Comparison of ENCODE assay signal across 8 mouse cellular contexts in the genomic region with DNA sequence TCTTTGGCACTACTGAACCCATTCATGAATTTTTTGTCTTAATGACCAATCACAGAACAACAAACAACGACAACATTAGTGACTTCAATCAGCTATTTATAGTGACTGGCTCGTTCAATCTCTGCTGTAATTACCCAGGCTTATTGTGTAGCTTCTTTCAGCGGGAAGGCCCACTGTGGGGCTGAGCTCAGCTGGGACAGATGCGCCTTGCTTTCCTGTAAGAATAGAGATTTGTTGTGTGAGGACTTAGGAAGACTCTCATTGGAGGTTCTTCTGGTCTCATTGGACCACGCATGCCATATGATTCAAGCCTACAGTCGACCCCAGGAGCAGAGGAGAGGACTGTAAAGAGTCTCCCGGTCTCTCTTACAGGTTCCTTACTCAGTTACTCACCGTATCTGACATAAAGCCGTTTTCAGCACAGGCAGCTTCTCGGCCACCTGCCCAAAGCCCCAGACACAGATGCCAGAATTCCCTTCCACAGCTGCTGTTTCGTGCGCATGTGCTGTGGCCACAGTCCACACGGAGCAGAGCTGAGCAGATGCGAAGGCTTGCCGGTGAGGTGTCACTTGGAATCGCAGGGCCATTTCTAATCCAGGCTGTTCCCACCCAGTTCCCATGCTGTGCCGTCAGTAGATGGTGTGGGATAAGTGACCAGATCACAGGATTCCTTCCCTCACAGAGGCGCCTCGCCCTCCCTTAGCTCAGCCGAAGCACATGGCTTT.
DNase-seq lines count a peak whose midpoint lies in the region; ATAC-seq and TF ChIP-seq lines count a peak whose summit lies in the region.

No protein-coding gene starts in this region.

- no peaks in the 10 kb centered on the region for H3K9me3 ChIP-seq in neural tube, embryonic 11.5 days (ENCODE audit: control insufficient read depth, low read length)

- H3K4me1 ChIP-seq in neural tube, embryonic 11.5 days (ENCODE audit: control insufficient read depth, insufficient read depth, low read length): no peaks in the 10 kb centered on the region
- H3K4me1 ChIP-seq in thymus, adult 2 months (replicated peaks; ENCODE audit: control insufficient read depth, insufficient read depth, low read length): peaks cover 8% of the 10 kb centered on the region

- DNase-seq in neural tube, embryonic 11.5 days (ENCODE audit: low spot score): peak; percentile 17
- DNase-seq in neural tube, embryonic 10.5 days (ENCODE audit: extremely low spot score, low spot score): no peak
- peak; percentile 64 to 70 for DNase-seq in gastrocnemius, postnatal 36 days
- DNase-seq in left cerebral cortex, postnatal 36 days (ENCODE audit: low spot score in 2 of 2): peak; percentile 41 to 51
- peak; percentile 51 for DNase-seq in retina, embryonic 14.5 days (ENCODE audit: low spot score)
- DNase-seq in spleen, postnatal 10 days (ENCODE audit: low spot score in 2 of 2): no peak
- no peak for DNase-seq in thymus, postnatal 36 days
- no peak for DNase-seq in thymus, adult 2 months

- no peak overlapping the region for H3K9ac ChIP-seq in neural tube, embryonic 11.5 days (ENCODE audit: low read length)

- no peak overlapping the region for H3K4me2 ChIP-seq in neural tube, embryonic 11.5 days (ENCODE audit: low read depth)

- H3K27me3 ChIP-seq in neural tube, embryonic 11.5 days (ENCODE audit: control insufficient read depth, insufficient read depth, low read length): no peaks in the 10 kb centered on the region
- no peaks in the 10 kb centered on the region for H3K27me3 ChIP-seq in thymus, adult 2 months (ENCODE audit: control insufficient read depth, insufficient read depth, low read length)

- H3K36me3 ChIP-seq in neural tube, embryonic 11.5 days (ENCODE audit: control insufficient read depth, insufficient read depth, low read length): no peaks in the 10 kb centered on the region
- H3K36me3 ChIP-seq in thymus, adult 2 months (ENCODE audit: control insufficient read depth, insufficient read depth, low read length): no peaks in the 10 kb centered on the region

- no peak for TF ChIP-seq POLR2A in thymus, adult 2 months (IDR thresholded peaks at IDR 0.05; ENCODE audit: control insufficient read depth, extremely low read depth, insufficient read depth, low read length, poor library complexity)

- no peak for TF ChIP-seq CTCF in thymus, adult 2 months (IDR thresholded peaks at IDR 0.05; ENCODE audit: borderline replicate concordance, control insufficient read depth, extremely low read depth, insufficient read depth, low read length, poor library complexity)

- H3K27ac ChIP-seq in neural tube, embryonic 11.5 days (ENCODE audit: low read depth, low read length): no peak overlapping the region
- no peak overlapping the region for H3K27ac ChIP-seq in thymus, adult 2 months (ENCODE audit: control insufficient read depth, insufficient read depth, low read length)

- intact Hi-C loops in gastrocnemius, postnatal 36 days (cut with DNase I): loop anchor here (10.0 kb wide), 2 partner anchors 225 to 1105 kb away; no protein-coding TSS in a partner anchor
- intact Hi-C loops in left cerebral cortex, postnatal 36 days (cut with DNase I): no loop called here

- 71% methylated on average over 20 of the region's 20 CpGs for WGBS in neural tube, embryonic 11.5 days
- WGBS in thymus, adult 2 months: 93% methylated on average over 20 of the region's 20 CpGs

- no peak overlapping the region for H3K4me3 ChIP-seq in neural tube, embryonic 11.5 days (ENCODE audit: low read depth, low read length)
- H3K4me3 ChIP-seq in thymus, adult 2 months (ENCODE audit: control insufficient read depth, insufficient read depth, low read length): no peak overlapping the region

- ATAC-seq in neural tube, embryonic 11.5 days (ENCODE audit: insufficient read depth, low FRiP score, low TSS enrichment): no peak

Comparison
In these comparisons a context has a peak if more than half of its experiments do, and no peak if none do; other contexts are left out.
1. DNase-seq: peak in neural tube, embryonic 11.5 days (single experiment), gastrocnemius, postnatal 36 days (2 of 2), left cerebral cortex, postnatal 36 days (2 of 2) and retina, embryonic 14.5 days (single experiment); none in neural tube, embryonic 10.5 days (single experiment), spleen, postnatal 10 days (0 of 2), thymus, postnatal 36 days (0 of 2) and thymus, adult 2 months (single experiment).